Mouse (Mus musculus) bone marrow, adult 2 months (tissue): ENCODE measurements around the gene Ubtf.
"Not testable (repeated sequence)": the region's sequence is repeated elsewhere in the genome, so short reads cannot be mapped to it uniquely, and the experiment has no call there.

Experiments
- CTCF ChIP-seq: fragments of 200-500 bp; IDR thresholded peaks from 2 replicates; pipeline ENCODE4 v1.5.1; 2011; ENCODE audit warnings: low read length, control low read depth; ENCODE audit not compliant: control insufficient read depth, insufficient read depth
- POLR2A ChIP-seq: fragments of 200-500 bp; IDR thresholded peaks from 2 replicates; pipeline ENCODE4 v1.6.1; 2011; ENCODE audit warnings: low read depth, mild to moderate bottlenecking, control low read depth, low read length, borderline replicate concordance; ENCODE audit not compliant: control insufficient read depth

GRCm38 (mm10) chr11:102280267-102280666 lies 39.3 kb downstream of the Ubtf start:
- not testable (repeated sequence) for TF ChIP-seq CTCF, POLR2A
